Mouse (Mus musculus) left cerebral cortex, postnatal 25 days (tissue): ENCODE measurements around the gene Zeb2. TPM values are rescaled to one million over a fixed set of nuclear protein-coding genes. Genes with fewer than 3 reads are reported as not detected.

Source experiments
- DNase-seq, 2 experiments: peaks; one replicate each; pipeline ENCODE4 v3.0.0; 2022; ENCODE audit warnings: low spot score in 2 of 2, mixed read lengths in 1 of 2
- intact Hi-C: fragments of 180-260 bp; cut with DNase I; formaldehyde crosslinking; loops from one replicate; pipeline ENCODE4 v1.15.1; 2025
- total RNA-seq, 2 experiments: library from RNA; stranded (reverse); gene quantifications; 2 replicates each; pipeline ENCODE4 v1.2.3; 2021

The Zeb2 gene
- total RNA-seq, 2 experiments from 2014 or later: 184 TPM

DNA sequence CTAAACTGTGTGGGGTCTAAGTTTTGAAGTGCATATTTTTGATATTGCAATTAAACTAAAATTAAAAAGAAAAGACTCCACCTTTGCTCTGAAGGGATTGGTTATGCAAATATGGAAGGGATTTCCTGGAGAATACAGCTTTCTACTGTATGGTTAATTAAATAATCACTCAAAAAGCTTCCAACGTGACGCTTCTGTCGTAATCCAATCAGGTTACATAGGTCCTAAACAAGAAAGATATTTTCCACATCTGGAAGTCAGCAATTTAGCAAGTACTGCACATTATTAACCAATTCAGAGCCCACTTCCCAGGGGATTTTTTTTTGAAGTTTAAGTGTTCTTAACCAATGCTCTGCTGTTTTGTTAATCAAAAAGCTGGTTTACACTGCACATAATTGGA is 3.3 kb downstream of the Zeb2 start:
- intact Hi-C loops: loop anchor here (2.0 to 10.0 kb wide), 6 partner anchors 133 to 1327 kb away; partner anchors contain the start of gene Gtdc1

DNA sequence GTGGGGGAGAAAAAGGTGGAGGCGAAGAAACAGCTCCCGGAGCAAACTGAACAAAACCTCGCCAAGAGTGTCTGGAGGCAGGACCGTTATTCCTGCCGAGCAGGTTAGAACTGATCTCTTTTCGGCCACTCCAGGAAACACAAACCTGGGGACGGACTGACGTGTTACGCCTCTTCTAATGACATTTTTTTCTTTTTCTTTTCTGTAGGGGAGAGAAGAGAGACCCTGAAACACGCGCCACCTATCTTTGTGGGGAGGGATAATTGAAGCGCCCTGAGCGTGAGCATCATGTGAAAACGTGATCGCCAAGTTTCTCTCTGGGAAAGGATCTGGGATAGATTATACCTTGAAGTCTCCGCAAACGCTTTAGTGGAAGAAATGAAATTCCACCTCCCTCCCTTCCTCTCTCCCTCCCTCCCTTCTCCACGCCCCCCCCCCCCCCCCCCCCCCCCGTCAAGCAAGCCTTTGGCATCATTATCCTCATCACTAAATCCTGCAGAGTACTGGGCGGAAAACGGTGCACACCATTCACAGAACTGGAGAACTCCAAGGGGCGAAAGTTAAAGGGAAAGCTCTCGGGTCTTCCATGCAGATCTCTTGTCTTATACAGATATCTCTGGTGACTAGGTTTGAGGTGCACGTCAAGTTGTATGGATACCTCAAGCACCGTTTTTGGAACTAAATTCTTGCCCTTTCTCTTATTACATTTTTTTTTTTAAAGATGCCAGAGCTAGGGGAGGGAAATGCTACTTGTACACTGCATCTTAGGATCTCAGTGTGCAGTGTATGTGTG is 4.1 kb downstream of the Zeb2 start:
- DNase-seq: peak; percentile 69 to 87
- intact Hi-C loops: loop anchor here (2.0 to 10.0 kb wide), 6 partner anchors 134 to 1326 kb away; partner anchors contain the start of gene Gtdc1

More for the DNA sequence above, 3.3 kb downstream of the Zeb2 start:
- peak; percentile 17 to 50 for DNase-seq

DNA sequence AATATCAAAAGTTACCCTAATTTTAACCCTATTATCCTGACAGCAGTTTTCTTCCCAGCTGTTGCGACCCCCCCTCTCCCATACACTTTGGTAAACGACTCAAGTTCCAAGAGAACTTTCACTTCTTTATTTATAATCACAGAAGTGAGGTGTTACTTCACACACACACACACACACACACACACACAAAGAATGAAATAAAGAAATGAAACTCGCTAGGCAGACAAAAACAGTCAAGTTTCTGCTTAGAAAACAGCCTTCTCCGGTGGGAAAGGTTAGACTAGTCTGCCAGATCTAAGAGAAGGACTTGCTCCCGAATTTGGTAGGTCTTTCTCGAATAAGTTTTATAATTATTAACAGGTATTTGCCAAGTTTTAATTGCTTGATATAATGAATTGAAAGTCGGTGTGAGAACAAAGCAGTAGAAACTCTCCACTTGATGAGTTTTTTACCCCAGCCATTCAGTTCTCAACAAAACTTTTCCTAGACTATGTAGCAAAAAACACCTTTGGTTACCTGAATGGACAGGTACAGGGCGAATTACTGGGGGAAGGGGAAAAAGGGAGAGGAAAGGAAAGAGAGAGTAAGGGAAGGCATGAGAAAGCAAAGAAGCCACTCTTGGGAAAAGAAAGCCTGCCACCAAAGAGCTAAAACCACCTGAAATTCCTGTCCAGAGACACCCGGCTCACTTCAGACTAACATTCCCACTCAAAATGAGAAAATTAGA is 5.0 kb downstream of the Zeb2 start:
- intact Hi-C loops: loop anchor here (2.0 to 10.0 kb wide), 6 partner anchors 135 to 1325 kb away; partner anchors contain the start of gene Gtdc1
- DNase-seq: peak; percentile 16 to 39

DNA sequence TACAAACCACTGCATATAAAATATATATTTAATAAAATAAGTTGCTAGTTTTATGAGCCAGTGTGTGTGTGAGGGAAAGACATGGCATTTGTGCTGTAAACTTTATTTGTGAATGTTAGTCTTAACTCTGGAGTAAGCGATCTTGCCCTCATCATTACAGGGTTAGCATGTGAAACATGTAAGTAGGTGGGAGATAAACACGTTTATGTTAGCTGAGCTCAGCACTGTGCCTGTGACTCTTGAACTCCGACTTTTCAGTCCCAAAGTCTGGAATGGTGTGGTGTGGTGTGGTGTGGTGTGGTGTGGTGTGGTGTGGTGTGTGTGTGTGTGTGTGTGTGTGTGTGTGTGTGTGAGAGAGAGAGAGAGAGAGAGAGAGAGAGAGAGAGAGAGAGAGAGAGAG is 5.6 kb downstream of the Zeb2 start:
- intact Hi-C loops: loop anchor here (5.0 to 10.0 kb wide), 5 partner anchors 184 to 1324 kb away; partner anchors contain the start of gene Gtdc1
- peak; percentile 37 for DNase-seq

DNA sequence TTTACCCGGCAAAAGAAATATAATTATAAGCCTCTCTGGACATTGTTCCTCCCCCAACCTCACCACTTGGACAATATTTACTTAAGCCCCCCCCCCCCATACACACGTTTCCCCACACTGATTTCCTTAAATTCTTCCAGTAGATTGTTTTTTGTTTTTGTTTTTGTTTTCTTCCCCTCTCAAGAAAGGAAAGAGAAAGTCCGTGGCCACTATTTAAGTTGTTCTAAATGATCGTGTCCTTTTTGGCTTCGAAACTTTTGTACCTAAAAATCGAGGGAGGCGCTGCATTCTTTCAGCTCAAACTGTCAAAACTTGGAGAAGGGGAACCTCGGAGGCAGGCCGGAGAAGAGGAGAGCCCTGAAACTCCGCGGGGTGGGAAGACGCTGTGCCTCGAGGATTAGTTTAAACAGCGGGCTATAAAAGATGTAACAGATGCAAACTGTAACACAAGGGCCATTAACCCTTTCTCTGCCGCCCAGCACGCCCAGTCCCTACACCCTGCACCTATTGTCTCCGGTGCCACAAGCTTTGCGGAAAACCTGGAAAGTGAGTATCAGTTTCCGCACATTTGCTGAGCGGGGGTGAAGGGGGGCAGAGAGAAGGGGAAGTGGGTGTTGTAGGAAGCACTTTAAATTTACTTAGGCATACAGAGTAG is 6.3 kb downstream of the Zeb2 start:
- DNase-seq: peak; percentile 60 to 67
- intact Hi-C loops: loop anchor here (5.0 to 10.0 kb wide), 5 partner anchors 184 to 1324 kb away; partner anchors contain the start of gene Gtdc1

DNA sequence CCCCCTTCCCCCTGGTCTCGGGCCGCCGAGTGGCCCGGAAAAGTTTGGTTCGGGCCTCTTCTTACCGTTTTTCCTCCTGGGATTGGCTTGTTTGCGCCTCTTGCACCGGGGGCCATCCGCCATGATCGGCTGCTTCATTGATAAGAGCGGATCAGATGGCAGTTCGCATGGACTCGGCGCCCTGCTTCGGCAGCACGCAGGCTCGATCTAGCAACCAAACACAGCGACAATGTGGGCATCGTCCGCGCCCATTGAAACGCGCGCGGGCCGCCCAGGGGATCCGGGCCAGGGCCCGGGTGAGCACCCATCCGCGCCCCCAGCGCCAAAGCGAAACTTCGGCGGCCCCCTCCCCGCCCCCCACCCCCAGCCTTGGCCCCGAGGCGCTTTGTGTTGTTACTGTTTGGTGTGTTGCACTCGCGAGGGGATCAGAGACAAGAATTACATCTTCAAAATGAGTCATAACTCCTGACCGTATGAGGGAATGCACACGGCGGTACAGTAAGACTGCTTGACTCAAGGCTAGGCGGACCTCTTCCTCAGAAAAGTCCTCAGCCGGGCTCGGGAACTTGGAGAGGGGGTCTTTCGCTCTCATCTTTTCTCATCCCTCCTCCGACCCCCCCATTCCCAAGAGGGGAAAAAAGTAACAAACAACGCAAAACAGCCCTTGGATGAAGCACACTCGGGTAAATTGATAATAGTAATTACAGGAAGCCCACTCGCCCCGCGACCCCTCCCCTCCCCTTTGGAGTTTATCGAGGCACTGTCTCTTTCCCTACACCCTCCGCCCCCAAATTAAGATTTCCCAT is 7.0 kb downstream of the Zeb2 start:
- intact Hi-C loops: loop anchor here (2.0 to 10.0 kb wide), 10 partner anchors 88 to 1323 kb away; partner anchors contain the start of gene Gtdc1
- peak; percentile 52 to 66 for DNase-seq

DNA sequence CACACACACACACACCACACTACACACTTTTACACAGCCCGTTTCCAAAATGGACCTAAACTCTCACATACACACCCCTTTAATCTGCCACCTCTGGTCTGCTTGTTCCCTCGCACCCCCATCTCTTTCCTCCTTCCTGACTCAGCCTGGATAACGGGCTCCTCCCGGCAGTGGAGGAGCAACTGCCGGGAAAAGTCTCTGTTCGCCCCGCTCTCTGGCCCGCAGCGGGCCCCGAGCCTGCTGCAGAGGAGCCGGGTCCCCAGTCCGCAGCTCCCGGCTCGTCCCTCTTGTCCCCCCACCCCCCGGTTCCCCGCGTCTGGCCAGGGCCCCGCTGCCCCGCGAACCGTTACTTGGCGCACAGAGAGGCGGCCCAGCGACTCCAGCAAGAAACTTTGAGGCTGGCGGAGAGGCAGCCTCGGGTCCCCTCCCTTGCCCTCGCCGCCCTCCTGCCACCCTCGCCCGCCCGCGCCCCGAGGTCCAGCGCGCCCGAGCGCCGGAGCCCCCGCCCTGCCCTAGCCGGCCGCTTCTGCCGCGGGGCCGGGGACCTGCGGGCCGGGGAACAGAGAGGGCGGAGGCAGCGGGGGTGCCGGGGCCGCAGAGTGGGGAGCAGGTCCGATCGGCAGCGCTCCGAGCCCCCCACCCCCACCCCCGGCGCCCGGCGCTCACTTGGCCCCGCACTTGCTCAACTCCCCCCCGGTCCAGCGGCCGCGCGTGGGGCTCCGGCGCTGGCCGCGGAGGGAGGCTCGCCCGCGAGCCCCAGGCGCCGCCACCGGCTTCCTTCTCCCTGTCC is 7.8 kb downstream of the Zeb2 start:
- DNase-seq: peak; percentile 38 to 50
- intact Hi-C loops: loop anchor here (2.0 to 10.0 kb wide), 5 partner anchors 87 to 1185 kb away; no protein-coding TSS in a partner anchor

DNA sequence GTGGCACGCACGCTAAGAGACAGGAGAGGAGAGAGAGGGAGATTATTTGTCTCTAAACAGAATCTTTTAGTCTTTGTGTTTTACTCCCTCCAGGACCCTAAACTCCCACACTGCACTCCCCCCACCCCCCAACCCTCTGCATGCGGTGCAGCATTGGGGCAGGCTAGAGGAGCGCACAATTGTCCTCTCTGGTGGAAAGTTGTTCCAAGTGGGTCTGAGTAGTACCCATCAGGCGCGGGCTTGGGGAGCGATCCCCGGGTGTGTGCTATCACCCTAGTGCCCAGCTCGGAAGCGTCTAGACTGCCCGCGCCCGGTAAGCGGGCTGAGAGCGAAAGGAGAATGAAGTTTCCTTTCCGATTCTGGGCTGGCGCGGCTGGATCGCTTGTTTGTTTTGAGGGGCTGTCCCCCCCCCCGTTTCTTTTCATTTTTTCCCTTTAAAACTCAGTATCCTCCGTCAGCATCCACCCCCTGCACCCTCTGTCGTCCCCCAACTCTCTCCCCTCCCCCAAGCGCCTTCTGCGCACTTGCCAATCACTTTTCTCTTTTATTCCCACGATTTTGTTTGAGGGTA is 8.6 kb downstream of the Zeb2 start:
- intact Hi-C loops: loop anchor here (2.0 to 10.0 kb wide), 5 partner anchors 86 to 1184 kb away; no protein-coding TSS in a partner anchor
- peak; percentile 60 to 66 for DNase-seq

DNA sequence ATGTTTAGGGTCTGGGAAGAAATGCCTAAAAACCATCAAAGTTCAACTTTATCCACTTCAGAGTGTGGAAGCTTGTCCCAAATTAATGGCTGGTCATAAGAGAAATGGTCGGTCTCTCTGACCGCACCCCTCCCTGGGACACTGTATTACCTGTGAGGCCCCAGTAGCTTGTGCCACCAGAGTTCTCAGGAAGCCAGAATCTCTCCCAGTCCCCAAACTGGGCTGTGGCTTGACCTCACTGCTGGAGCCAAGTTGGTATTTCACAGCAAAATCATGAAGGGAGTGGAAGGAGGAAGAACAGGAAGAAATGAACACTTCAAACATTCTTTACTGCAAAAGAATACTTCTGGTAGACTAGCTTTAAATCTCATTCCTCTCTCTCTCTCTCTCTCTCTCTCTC is 9.6 kb downstream of the Zeb2 start:
- intact Hi-C loops: loop anchor here (5.0 to 10.0 kb wide), 4 partner anchors 85 to 1183 kb away; no protein-coding TSS in a partner anchor
- peak; percentile 27 to 41 for DNase-seq

DNA sequence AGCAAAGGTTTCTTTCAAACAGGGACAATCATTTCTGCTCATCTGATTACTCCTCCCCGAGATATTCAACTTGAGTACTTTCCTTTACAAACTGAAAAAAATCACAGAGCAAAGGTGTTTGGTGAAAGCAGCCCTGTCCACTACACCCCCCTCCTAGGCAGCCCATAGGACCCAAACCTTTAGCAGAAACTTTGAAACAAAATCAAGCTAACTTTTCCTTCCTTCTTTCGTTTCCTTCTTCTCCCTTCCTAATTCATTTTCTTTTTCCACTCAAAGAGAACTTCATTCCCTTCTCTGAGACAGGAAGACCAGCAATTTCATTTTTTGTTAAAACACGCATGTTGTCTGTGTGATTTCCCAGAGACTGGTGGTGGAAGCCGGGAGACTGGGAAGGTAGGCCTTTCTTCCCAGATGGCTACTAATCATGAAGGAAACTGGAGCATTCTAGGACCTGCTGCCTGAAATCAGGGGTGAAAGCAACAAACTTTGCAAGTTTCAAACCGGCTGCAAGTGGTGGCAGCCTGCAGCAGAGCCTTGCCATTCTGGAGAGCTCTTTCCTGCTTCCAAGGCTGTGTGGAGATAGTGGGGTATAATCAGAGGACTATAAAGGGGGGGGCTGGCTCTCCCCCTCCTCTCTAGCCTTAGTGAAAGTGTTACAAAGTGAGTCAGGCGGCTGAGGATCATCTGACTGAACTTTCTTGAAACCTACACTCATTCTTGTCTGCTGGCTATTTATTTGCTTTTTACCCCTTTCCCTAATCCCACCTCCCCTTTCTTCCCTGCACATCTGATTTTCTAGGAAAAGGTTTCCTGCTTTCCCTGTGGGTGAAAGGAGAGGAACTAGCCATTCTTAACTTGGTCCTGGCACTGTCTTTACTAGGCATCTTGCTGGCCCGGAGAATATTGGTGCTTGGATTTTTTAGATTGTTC is 11.0 kb downstream of the Zeb2 start:
- intact Hi-C loops: loop anchor here (5.0 to 10.0 kb wide), 4 partner anchors 84 to 1181 kb away; no protein-coding TSS in a partner anchor
- peak; percentile 32 to 48 for DNase-seq

DNA sequence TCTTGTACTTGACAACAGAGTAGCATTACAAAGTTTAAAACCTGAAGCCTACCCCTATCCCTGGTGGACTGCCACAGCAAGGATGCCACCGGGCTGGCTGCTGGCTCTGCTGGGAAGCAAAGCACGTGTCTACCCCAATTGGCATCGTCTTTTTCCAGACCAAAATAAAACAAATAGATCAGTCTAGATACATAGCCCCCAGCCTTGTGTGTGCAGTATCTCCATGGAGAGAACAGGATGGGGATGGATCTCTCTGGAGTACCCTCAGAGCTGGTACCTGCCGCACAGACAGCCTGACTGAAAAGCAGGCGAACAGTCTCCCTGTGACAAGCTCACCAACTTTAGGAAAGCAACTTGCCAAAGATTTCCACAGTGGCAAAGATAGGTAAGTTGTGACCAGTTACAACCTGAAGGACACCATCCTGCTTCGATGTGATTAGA is 11.9 kb downstream of the Zeb2 start:
- DNase-seq: peak; percentile 46 to 54

DNA sequence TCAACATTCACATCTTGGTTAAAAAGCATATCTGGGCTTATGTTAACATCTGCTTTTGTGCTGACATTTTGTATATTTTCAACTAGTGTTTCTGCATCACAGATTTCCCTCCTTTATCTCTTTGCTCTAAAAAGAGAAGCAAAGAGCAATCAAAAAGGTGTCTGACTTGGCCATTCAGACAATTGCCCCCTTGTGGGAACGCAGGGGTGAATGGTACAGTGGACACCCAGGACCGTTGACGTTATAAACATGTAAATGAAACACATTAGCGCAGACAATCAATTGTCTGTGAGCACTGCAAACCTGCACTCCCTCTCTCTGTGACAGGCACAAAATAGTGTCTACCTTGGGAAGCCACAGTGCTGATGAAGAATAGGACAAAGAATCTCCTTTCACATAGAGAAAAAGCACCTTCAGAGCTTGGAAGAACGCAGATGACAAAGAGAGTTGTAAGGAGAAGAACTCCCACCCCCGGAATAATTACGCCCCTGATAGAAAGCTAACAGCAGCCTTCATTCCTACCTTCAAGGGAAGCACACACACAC is 12.6 kb downstream of the Zeb2 start:
- DNase-seq: peak; percentile 17 to 50
- intact Hi-C loops: loop anchor here (5.0 to 10.0 kb wide), 4 partner anchors 82 to 1180 kb away; no protein-coding TSS in a partner anchor

More for the DNA sequence above, 11.9 kb downstream of the Zeb2 start:
- intact Hi-C loops: loop anchor here (5.0 to 10.0 kb wide), 4 partner anchors 83 to 1180 kb away; no protein-coding TSS in a partner anchor

DNA sequence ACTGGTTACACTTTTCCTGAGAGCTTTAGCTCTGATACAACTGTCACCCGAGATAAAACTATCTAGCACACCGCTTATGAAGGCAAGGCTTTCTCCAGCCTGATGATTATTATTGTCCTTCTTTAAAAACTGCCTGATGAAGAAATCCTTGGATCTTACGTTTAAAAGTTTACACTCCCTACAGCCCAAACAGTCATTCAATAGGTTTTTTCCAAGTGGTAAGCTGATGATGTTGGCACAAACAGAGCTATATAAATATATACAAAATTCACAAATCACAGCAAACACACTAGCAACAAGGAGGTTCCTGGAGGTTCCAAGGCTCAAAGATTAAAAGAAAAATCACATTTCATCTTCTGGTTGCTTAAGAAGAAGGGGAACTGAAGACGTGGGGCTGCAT is 13.1 kb downstream of the Zeb2 start:
- peak in 1 of 2 experiments; percentile 30 for DNase-seq
- intact Hi-C loops: loop anchor here (10.0 kb wide), 2 partner anchors 969 to 1179 kb away; no protein-coding TSS in a partner anchor

DNA sequence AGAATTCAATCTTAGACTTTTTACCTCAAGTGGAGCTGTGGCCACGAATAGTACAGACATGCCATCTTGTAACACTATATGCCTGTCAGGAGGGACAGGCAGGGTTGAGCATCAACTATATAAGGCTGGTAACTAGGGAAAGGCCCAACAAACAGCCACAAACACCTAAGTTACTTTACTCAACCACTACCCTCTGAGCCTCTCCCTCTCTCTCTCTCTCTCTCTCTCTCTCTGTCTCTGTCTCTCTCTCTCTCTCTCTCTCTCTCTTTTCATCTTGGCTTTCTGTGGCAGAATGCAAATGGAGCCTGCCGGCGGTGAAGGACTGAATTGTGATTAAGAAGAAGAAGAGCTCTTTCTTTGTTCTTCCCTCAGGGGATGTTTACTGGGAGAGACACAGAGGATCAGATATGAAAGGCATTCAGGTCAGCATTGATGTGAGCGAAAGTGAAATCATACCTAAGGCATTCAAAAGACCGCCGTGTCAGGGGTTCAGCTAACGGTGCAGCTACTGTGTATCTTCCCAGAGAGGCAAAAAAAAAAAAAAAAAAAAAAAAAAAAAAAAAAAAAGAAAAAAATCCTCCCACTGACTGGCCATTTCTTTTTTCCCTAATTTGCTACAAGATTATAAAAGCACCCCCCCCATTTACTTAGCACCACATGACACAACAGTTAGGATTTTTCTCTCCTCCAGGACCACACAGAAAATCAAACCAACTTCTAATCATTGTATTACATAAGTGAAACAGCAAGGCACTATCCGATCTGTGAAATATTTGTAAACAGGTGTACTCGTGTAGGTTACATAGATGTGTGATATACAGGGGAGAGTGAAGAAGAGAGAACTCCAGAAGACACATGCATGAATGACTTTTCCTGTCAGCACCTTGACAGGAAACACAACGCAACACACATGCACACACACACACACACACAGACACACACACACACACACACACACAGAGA is 13.9 kb downstream of the Zeb2 start:
- peak in 1 of 2 experiments; percentile 50 for DNase-seq
- intact Hi-C loops: loop anchor here (10.0 kb wide), 2 partner anchors 969 to 1179 kb away; no protein-coding TSS in a partner anchor
